Comparison of ENCODE assay signal across 13 mouse cellular contexts in the genomic region with DNA sequence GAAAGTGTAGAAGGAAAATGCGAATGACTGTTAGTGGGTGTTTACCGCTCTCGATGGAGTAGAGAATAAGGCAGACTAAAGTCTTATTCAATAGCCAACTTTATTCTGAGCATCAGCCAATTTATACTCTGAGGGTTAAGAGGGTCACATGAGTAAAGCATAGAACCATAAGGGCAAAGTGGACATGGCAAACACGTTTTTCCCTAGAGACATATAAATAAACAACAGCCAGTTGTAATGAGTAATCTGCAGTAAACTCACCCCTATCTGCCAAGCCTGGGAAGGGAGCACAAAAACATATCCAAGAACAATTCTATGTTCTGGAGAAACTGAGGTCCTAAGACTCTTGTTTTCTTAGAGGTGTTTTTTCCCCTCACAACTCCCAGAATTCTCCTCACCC.
"Had no signal": no experiment of that assay in that cellular context is flagged by ENCODE, and none has a peak within 500 bp of the region (broad histone marks: within the 10 kb centered on the region; RNA-seq: fewer than 3 reads in every experiment).

No protein-coding gene starts in this region.

- DNase-seq: cerebellum, postnatal 14 days; cerebellum, postnatal 25 days; cerebellum, postnatal 36 days; embryo, embryonic 11 days; forebrain, postnatal 0 days; gastrocnemius, adult 2 months; gastrocnemius, postnatal 10 days; gastrocnemius, postnatal 14 days; gastrocnemius, postnatal 25 days; gastrocnemius, postnatal 36 days; heart, adult 11 months; heart, adult 18-20 months; heart, adult 2 months had no signal
